Mouse (Mus musculus): ENCODE data around the gene Adam33.
"Not testable (repeated sequence)": the region's sequence is repeated elsewhere in the genome, so short reads cannot be mapped to it uniquely, and the experiment has no call there.

Adam33 gene

DNA sequence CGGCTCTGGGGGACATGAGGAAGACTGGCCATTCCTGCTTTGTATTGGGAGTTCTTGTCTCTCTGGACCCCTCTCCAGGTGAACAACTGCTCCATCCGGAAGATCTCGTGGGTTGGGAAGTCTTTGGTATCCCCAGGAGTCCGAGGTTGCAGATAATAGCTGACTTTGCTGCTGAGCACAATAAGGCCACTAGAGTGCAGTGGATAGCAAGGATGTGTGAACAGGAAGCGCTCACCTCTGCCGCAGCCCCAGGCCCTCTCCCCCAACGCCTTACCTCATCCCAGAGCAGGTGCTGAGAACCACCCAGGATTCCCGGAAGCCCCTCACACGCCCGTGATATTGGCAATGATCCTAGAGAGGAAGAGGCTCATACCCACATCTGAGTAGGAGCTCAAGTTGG lies 7.4 kb downstream of the Adam33 start:
- no peak for DNase-seq (ENCODE audit: low spot score)

DNA sequence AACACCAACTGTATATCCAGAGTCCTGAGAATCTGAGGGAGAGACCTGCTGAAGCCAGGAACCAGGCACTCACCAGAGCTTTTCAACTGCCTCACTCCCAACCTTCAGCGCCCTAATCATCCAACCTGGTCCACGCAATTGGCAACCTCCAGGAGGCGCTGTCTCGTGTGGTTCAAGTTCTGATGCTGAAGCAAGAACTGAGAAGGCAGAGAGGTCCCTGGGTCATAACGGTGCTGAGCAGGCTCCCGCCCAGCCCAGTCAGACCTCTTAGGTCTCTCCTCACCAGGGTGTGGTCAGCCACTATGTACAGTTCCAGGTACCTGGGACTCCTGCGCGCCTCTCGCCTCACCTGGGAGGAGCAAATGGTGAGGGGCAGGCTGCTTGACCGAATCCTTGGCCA lies 8.0 kb downstream of the Adam33 start:
- no peak for DNase-seq (ENCODE audit: low spot score)

DNA sequence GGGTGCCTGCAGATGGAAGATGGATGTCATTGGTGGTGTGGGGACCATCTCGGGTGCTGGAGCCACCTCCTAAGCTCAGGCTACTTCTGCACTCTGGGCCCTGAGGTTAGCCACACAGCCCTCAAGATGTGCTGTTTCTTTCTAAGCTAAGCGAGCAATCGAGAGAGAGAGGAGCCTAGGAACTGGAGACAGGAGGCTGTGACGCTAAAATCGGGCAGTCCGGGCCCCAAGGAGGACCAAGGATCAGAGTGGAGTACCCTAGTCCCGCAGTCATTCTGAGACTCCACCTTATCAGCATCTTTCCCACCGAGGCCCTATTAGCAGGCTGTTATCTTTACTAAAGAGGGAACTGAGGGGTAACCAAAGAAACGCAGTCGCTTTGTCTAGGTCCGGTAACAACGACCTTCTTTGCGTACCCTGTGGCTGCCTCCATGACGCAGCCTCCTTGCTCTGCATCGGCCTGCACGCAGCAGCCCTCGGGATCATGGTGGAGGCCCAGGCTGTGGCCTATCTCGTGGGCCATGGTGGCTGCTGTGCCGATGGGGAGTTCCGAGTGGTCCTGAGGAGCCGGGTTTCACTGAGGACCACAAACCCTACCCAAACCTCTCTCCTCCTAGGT lies 8.9 kb downstream of the Adam33 start:
- no peak for DNase-seq (ENCODE audit: low spot score)

DNA sequence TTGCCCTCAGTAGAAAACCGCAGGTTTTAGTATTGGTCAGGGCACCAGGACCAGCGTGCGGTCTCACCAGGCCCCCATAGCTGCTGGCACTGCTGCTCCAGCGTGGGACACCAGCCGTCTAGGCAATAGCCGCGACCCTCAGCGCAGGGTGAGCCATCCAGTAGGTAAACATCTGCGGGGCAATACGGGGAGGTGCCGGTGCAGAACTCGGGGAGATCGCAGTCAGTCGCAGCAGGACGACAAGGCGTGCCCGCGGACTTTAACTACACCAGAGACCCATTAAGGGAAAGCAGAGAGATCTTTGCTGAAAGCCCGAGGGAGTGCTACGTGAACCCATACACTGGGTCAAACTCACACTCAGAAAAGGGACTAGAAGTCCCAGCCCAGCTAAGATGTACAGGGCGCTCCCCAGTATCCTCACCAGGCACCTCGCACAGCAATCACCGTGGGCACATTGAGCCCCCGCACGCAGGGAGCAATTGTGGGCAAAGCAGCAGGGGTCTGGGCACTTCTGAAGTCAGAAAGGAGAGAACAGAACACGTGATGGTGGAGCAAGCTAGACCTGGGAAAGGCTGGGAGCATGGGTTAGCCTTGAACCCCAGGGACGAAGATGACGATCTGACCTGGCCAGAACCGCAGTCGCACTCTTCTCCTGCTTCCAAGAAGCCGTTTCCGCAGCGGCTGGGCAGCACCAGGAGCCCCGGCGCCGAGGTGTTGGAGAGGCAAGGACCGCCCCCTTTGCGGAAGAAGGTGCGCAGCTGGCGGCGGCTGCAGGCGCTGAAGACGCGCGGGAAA lies 9.6 kb downstream of the Adam33 start:
- DNase-seq (ENCODE audit: low spot score) = no peak

DNA sequence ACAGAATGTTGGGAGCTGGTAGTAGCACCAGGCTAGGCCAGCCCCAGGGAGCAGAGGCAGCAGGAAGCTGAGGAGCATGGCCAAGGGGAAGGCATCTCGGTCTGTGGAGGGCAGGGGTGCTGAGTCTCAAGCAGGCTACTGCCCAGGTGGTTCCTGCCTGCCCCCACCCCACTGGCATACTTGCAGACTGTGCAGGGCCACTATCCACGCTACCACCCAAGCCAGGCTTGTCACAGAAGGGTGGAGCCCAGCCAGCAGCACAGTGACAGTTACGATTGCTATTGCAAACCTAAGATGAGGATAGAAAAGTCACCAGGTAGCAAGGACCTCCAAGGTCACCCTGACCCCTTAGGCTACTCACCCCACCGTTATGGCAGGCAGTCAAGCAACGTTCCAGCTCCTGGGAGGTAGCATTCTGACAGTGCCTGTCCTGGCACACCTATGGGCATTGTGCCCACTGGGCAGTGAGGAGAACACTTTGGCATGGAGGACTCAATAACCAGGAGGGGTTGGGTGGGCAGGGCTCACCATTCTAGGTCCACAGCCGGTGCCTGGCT lies 10.7 kb downstream of the Adam33 start:
- DNase-seq (ENCODE audit: low spot score) = no peak

DNA sequence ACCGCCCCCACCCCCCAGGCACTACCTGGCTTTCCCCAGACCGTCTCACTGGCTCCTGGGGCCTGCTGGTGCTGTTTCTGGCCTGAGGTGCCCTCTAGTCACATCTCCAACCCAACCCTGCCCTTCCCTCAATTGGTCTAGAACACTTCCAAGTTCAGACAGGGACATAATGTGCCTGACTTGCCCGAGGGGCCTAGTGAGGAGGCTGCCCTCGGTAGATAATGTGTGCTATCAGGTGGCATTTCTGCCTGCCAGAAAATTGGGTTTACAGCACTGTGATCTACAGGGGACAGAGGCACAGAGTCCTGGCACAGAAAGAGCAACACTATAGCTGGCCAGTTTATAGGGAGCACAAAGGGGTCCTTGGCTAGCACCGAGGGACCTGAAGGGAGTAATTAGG lies 11.6 kb downstream of the Adam33 start:
- no peak for DNase-seq (ENCODE audit: low spot score)

DNA sequence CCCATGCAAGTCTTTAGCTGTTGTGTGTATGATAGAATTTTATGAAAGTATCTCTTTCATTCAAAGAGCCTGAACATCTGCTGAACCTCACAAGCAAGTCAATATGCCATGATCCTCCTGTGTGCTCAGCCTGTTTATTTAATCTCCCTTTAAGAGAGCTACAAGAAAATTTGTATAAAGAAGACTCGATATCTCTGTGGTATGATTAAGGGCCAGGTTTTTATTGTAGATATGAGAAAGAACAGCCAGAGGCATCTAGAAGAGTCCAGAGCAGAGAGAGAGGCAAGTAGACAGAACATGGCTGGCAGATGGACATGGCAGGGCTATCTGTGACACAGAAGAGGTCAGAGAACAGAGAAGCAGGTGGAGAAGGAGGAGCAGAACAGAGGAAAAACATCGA lies 17.6 kb downstream of the Adam33 start:
- no peak for DNase-seq (ENCODE audit: low spot score)

DNA sequence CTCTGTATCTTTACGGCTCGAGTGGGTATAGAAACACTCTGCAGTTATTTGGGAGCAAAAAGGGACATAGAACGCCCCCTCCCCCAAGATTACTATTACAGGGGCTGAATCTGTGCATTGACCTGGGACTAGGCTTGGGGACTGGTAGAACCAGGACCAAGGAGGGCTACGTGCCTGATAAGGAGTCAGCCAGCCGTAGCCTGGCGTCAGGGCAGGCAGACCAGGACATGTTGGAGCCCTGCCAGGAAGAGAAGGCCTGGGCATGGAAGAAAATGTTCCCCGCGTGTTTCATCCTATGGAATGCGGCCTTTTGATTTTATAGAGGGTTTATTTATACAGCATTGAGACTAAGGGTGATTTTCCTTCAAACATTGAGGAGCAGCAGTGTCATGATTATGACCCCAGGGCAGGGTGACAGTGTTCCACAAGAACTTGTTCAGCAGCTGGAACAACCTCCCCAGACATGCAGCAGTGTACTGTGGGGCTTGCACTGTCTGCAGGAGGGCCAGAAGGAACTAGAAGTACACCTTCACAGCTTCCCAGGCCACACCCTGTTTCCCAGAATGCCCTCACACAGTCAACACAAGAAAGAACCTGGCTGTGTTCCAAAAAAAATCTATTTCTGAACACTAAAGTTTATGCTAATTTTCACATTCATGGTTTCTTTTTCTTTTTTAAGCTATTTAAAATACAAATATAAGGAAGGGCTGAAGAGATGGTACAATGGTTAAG lies 18.5 kb downstream of the Adam33 start:
- DNase-seq (ENCODE audit: low spot score) = no peak

DNA sequence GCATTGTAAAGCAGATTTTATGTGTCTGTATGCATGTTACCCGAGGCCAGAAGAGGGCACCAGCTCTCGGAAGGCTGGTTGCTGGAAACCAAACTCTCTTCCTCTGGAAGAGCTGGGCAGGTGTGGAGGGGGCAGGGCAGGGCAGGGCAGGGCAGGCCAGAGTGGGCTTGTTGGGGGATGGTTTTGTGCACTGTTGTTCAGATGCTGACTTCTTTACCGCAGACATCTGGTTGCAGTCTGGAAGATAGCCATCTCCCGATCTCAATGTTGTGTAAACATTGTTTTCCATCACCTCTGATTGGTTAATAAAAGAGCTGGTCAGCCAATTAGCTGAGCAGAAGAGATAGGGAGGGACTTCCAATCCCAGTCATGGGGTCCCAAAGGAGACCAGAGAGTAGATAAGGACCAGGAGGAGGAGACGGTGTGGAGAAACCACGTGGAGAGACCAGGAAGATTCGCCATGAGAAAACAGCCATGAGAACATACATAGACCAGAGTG lies 19.2 kb downstream of the Adam33 start:
- no peak for DNase-seq (ENCODE audit: low spot score)

DNA sequence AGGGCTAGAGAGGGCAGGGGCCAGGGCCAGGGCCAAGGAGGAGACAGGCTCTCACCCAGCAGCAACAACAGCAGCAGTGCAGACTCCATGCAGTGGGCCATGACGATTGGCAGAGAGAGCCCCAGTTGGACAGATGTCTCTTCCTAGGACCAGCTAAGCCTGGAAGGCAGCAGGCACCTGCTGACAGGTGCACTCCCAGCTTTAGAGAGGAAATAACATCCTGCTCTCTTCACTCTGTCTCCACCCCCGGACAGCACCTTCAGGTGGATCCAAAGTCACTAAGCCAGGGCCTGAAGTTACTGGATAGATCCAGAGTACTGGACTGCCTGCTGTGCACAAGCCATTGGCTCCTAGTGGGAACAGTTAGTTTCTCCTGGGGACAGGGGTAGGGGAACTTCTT lies 20.6 kb downstream of the Adam33 start, which contains the start of gene Gfra4:
TSS of gene Gfra4 (minus strand) at position 101 of the 400 bp plus-strand sequence.
- DNase-seq (ENCODE audit: low spot score) = no peak

DNA sequence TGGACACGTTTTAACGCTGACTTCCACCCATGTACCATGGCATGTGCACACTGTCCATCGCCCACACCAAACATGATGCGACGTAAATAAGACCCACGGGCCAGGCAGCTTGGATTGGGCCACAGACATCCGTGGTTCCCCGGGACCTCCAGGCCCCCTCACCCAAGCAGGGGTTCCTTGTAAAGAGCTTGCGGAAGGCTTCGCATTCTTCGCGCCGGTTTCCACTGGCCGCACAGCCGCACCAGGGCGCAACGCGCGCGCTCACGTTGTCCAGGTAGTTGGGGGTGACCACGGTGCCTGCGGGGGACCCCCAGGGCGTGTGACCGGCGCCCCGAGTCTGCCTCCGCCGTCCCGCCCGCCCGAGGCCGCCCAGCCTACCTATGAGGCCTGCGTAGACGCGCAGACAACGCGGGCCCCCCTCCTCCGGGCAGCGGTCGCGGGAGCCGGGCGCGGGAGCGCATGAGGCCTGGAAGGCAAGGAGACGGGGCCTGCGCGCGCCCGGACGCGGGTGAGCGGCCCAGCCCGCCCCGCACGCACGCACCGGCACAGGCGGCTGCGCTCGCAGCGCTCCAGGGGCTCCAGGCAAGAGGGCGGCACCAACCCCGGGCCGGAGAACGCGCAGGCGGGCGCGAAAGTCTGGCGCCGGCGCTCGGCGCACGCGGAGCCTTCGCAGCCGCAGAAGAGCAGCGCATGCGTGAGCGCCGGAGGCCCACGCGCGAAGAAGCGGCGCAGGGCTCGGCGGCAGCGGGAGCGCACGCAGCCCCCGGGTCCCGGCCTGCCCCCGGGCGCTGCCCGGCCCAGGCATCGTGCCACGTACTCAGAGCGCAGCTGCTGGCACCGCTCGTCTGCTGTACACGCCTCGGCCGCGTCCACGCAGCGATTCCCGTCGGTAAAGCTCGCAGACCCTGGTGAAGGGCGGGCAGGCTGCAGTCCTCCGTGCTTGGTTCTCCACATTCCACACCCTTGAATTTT lies 22.5 kb downstream of the Adam33 start:
- no peak for DNase-seq (ENCODE audit: low spot score)

DNA sequence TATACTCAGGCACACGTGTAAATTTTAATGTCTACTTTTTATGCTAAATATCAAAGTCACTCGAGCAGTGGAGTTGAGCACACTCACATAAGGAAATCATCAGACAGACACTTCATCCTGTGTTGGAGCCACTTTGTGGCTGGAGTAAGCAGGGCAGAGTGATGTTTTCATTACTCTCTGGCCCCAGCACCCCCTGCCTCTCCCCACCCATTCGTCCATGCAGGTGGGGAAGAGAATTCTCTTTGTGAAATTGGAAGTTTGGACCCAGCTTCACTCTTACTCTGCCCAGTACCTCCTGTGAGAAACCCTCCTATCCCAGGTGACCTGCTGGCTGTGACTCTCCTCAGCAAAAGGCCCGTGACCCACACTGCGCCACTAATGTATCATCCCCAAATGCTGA lies 24.9 kb downstream of the Adam33 start:
- no peak for DNase-seq (ENCODE audit: low spot score)

DNA sequence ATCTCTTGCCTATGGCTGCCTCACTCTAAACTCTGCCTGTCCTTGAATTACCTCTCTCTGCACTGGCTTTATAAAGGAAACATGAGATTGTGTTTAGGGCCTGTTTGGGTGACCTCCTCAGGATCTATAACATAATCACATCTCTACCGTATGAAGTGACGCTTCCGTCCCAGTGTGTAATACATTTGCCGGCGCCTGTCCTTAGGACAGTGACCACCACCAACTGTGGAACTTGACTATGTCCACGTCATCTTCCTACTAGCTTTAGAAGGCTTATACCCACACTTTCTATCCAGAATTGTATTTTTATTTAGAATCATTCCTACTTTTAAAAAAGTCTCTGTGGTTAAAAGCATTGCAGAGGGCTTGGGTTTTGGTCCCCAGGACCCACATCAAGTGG lies 25.4 kb downstream of the Adam33 start:
- DNase-seq (ENCODE audit: low spot score) = no peak

DNA sequence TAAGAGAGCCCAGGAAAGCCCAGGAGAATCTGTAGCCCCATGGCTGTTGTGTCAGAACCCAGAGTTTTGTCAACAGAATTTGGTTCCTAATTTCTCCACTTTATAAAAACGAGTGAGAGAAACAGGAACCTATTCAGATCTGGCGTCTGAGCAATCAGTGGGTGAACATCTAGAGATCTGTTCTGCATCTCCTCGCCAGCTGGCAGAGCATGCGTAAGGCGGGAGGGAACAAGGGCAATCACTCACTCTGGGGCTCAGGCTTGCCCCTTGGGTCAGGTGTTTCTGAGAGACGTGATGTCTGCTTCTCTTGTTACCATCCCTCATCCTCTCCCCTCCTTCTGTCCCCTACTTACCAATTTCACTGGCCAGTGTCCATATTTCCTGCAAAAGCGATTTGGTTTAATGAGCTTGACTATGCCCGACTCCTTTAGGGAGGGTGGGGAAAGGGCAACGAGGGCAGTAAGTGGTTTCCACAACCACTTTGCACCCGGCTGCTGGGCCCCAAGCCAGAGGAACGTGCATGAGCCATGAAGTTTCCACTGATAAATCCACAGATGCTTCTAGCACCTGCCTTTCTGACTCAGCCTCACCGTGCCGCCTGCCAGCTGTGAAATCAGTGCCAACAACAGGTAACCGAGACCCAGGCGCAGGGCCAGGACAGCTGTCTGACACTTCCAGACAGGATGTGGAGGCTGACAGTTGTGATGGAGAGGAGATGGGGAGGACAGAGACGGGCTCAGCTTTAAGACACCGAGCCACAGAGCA lies 26.2 kb downstream of the Adam33 start:
- no peak for DNase-seq (ENCODE audit: low spot score)

DNA sequence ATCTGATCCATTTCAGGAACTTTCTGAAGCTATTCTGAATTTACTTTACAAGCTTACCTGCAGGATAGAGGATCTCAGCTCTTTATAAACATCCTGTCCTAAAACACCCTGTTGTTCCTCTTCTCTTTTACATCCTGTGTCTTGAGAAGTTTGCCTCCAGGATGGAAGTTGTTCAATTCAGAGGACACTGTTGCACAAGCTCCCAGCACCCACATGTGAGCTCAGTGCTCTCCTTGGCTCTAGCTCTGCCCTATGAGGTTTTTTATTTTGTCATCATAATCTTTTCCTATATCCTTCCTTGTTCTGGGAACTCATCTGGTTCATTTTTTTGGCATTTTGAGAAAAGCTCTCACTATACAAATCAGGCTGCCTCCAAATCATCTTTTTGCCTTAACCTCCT lies 26.9 kb downstream of the Adam33 start:
- DNase-seq (ENCODE audit: low spot score) = no peak

DNA sequence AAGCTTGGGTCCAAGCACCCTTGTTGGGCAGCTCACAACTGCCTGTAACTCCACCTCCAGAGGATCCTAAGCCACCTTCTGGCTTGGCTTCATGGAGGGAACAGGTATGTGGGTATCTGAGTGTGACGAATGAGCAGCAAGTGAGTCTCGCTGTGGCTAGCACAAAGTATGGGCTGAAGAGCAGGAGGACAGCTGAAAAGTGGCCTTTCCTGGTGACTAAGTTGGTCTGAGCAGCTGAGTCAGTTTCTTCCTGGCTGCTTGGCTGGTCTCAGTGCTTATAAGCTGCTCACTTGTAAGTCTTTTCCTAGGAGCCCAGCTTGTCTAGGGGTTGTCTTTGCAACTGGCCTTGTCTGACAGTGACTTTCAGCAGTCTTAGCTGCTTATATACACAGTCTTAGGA lies 27.3 kb downstream of the Adam33 start:
- no peak for DNase-seq (ENCODE audit: low spot score)

DNA sequence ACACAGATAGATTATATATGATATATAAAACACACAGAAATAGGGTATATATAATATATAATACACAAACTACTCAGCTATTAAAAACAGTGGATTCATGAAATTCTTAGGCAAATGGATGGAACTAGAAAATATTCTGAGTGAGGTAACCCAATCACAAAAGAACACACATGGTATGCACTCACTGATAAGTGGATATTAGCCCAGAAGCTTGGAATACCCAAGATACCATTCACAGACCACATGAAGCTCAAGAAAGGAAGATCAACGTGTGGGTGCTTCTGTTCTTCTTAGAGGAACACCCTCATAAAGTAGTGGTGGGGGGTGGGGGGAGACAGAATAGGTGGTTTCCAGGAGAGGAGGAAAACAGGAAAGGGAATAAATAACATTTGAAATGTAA lies 32.2 kb downstream of the Adam33 start:
- not testable (repeated sequence) for DNase-seq (ENCODE audit: low spot score)

DNA sequence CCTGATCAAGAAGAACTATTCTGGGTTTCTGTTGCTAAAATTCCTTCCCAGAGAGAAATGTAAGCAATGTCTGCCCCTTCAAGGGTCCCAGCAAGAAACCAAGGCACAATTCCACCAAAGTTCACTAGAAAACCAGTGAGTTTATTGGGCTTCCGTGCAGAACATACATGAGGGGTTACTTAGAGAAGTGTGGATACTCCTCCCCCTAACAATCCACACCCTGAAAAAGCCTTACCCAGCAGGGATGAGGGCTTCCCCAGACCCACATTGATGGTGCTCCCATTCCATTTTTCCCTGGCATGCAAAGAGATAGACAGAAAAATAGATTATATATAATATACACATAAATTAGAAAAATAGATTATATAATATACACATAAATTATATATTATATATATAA lies 32.6 kb downstream of the Adam33 start:
- DNase-seq (ENCODE audit: low spot score) = no peak

DNA sequence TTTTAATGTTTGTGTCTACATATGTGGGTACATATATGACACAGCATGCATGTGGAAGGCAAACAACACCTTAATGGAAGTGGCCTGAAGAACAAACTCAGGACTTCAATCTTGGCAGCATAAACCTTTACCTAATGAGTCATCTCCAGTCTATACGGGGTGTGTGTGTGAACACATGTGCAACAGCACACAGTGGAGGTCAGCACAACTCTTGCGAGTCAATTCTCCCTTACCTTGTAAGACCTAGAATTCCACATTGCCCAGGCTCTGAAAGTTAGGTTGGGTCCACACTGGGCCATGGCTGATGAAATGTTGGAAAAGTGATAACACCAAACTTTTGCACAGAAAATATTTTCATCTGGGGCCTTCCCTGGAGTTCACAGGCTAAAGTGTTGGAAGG lies 33.1 kb downstream of the Adam33 start:
- no peak for DNase-seq (ENCODE audit: low spot score)

DNA sequence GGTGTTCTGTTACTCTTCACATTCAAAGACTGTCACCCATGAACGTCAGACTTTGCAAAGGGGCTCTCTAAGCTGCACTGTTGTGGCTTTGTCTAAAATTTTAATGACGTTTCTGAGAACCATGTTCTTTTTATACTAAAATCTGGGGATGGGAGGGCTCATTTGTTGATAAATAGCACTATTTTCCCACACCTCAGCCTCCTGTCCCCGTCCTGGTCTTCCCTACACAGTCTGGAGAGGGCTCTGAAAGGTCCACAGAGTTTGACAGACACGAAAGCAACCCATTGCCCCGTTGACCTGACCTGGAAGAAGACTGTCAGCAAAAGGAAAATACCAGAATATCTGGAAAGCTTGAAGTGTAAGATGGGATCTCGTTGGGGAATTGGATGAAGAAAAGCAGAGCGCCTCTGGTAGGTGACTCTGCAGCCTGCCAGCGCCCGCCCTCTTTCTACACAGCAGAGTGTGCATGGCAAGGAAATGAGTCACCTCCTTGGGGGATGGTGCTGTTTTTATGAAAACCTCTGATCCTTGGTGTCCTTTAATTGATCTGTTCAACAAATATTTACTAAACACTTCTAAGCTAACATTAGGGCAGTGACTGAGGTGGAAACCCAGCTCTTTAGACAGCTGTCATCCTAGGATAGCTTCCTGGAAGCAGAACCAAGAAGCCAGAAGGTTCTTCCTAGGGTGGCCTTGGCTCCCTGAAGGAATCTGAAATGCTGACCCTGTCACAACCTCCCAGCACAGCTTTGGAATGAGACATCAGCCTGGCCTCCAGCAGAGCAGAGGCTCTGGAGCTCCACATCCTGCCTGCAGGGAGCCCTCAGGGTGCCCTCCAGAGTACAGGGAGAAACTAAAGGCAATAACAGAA lies 34.3 kb downstream of the Adam33 start:
- DNase-seq (ENCODE audit: low spot score) = no peak

Measured in ovary, adult 18-20 months (tissue).